Mouse (Mus musculus): Measurements from ENCODE around the gene Abcc10.

Abcc10 gene

DNA sequence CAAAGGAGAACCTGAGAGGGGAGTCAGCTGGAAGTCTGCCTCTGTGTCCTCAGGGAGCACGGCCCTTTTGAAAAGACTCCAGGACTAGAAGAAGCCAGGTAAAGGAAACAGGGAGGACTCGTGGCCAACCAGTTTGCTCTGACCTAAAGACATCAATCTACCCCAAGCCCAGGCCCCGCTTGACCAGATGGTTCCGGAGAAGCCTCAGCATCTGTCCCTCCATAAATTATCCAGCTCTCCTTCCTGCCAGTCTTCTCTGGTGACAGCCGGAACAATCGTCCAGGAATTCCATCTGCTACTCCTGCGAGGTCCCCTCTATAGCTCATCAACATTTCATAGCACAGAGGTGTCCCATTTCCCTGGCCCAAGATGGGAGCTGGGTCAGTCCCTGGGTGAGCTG, 43.5 kb downstream of the Abcc10 start:
- DNase-seq, result no peak

DNA sequence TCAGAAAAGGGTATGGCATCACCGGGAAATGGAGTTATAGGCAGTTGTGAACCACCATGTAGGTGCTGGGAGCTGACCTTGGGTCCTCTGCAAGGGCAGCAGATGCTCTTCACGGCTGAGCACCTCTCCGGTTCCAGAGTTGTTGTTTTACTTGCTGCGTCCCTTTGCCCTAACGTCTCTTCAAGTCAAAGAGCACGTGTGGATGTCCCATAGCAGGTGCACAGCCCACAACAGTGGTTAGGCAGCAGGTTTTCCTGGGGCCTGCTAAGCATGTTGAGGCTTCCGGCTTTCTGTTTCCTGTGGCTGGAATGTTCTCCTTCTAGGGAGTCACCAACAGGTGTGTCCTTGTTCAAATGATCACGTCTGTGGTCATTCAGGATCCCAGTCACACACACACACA, 44.2 kb downstream of the Abcc10 start:
- no peak for DNase-seq

DNA sequence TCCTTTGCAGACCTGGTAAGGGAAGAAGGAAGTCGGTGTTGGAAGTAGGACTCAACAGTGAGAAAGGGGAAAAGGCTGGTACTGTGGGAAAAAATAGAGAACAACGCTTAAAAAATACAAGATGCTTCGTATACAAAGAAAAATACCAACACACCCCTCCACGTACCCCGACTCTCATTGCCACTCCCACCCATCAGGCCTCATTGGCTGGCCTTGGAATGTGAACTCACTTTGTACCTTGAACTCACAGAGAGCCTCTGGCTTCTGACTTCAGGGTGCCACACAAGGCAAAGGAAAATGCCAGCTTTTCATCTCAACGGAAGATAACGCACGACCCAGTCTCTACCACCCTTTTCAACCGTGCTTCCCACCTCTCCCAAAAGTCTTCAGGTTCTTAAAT, 45.0 kb downstream of the Abcc10 start:
- DNase-seq, result no peak

DNA sequence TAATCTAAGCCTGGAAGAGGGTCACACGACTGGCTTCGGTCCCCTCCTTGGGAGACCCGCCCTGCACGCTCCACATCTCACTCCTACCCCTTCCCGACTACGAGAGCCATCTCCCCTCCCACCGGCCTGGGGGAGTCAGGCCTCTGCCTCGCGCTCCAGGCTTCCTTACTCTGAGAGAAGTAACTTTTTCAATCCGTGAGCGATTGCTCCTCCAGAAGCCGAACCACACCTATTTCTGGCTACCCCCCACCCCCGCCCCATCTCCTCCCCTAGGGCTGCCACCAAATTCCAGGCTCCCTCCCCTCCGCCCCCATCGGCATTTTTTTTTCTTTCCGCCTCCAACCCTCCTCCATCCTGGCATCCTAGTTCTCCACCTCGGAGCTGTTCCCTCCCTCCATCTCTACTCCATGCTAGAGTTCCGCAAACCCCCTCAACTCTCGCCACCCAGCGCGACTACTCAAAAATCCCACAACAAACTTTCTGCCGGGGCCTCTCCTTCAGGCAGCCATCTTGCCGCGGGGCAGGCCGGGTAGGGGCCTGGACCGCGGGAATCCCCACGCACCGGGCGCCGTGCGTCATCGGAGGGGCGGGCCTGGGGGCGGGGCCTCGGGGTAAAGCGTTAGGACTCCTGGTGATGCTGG, 45.5 kb downstream of the Abcc10 start, which contains the start of gene Tjap1:
Gene Tjap1, minus strand, starts transcription at position 544 of the 641 bp plus-strand sequence.
- DNase-seq, result peak; percentile 92

DNA sequence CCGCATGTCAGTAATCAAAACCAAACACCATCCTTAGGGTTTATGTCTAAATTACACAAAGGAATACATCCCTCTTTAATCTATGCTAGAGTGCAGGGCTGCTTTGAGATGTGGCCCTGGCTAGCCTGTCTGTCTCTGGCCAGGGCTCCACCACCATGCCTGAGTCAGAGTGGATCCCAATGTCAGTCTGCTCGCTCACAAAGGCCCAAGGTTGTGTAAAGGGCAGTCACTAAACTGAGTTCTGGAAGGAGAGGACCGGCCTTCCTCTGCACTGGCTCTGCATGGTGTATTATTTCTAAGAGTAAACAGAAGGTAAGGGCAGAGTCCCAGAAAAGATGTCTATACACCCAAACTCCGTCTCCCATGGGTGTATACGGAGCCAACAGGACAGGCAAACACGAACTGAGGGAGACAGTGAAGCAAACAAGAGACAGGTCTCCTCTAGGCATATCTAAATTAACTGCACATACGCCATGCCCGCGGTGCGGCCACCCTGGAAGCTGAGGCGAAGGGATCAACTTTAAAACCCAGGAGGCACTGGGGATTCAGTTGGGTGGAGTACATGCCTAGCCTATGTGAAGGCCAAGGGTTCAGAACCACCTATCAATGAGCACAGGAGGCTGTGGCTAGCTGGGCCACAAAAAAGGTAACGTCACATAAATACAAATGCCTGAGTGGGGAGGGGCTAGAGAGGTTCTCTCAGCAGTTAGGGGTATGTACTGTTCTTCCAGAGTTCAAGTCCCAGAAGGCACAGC, 50.0 kb downstream of the Abcc10 start:
- no peak for DNase-seq

DNA sequence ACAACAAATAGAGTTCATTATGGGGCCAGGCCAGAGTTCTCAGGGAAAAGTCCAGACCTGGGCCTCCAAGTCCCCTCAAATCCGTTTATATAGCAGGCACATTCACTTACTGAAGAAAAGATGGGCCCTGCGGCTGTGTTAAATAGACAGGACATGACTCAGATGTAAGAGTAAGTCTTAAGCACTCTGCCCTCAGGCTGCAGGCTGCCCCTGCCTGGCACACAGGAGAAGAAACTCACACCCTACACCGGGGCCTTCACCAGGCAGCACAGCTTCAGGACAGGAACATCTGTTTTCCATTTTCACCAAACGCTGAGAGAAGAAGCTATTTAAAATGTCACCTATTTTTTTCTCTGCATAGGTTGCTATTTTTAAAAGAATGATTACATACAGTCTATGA, 50.6 kb downstream of the Abcc10 start:
- no peak for DNase-seq

DNA sequence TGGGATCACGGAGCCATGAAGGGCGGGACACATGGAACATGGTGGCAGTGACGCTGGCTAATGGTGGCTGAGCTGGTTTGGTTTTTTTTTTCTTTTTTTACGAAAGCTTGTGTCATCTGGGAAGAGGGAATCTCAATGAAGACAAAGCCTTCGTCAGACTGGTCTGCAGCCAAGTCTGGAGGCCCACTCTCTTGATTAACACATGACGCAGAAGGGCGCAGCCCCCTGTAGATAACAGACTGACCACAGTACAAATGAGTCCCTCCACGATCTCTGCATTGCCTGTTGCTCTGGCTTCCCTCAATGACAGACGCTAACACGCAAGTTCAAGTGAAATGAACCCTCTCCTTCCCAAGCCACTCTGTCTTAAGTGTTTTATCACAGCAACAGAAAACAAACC, 52.6 kb downstream of the Abcc10 start:
- no peak for DNase-seq

DNA sequence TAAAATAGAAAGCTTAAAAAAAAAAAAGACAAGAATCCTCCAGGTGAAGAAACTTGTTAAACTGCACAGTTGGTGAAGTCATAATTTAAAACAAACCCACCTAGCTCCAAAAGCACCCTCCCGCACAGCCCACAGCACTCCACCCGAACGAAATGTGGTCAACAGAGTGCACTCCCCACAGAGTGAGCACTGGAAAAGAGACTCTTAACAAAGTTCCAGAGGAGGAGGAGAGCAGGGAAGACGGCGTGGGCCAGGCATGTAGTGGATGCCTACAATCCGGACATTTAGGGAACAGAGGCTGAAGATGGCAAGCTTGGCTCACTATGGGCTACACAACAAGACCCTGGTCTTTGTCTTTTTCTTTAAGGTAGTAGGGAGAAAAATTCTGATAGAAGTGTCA, 53.1 kb downstream of the Abcc10 start:
- no peak for DNase-seq

DNA sequence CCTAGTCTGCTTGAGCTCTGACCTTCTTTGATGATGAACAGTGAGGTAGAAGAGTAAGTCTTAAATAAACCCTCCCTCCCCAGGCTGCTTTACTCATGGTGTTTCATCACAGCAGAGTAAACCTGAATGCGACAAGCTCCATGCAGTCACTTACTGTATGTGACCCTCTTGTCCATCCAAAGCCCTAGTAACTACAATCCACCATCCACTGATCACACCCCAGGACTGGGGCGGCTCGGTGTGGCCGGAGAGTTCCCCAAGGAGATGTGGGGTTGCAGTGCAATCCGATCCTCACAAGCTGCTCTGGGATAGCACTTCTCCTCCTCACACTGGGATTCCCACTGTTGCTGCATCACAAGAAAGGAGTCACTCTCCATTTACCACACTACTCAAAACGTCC, 53.7 kb downstream of the Abcc10 start:
- no peak for DNase-seq

DNA sequence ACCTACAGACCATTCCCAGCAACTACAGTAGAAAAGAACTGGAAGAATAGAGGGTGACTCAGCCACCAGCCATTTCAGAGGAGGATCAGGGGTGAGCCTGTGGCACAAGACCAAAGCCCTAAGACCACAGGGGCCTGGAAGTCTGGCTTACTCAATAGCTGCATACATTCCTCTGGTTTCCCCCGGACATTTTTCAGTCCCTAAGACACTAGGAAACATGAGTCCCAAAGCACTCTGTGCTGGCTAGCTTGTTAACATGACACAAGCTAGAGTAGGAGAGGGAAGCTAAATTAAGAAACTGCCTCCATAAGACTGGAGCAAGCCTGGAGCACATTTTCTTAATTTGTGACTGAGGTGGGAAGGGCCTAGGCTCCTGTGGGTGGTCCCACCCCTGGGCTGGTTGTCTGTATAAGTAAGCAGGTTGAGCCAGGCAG, 54.3 kb downstream of the Abcc10 start:
- no peak for DNase-seq

DNA sequence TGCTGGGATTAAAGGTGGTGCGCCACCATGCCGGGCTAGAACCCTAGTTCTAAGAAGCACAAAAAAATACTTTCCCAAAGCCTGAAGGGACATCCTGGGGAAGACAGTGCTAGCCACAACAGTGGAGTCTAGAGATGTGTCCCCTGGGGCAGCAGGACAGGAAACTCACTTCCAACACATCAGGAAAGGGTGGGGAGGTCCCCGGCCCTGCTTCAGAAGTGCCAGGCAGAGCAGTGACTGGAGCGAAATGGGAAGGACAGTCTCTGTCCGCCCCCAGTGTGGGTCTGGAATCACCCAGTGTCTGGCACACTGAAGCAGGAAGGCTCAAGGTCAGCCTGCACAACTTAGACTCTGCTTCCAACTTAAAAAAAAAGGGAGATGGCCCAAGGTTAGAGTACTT, 55.5 kb downstream of the Abcc10 start:
- no peak for DNase-seq

DNA sequence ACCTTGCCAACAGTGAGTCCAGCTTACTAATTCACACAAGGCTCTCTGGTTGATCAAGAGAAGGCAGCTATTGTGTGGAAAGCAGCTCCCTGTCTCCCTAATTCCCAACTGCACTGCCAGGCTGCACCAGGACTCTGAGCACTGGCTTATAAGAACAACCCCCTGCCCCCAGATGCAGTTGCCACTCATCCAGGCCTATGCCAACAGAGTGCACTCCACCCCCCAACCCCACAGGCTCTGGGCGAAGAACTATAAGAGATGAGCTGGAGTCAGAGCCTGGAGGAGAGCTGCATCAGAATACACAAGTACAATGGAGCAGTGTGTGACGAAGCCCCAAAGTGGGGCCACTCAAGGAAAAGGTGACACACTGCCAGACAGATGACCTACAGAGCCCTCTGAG, 56.1 kb downstream of the Abcc10 start:
- no peak for DNase-seq

DNA sequence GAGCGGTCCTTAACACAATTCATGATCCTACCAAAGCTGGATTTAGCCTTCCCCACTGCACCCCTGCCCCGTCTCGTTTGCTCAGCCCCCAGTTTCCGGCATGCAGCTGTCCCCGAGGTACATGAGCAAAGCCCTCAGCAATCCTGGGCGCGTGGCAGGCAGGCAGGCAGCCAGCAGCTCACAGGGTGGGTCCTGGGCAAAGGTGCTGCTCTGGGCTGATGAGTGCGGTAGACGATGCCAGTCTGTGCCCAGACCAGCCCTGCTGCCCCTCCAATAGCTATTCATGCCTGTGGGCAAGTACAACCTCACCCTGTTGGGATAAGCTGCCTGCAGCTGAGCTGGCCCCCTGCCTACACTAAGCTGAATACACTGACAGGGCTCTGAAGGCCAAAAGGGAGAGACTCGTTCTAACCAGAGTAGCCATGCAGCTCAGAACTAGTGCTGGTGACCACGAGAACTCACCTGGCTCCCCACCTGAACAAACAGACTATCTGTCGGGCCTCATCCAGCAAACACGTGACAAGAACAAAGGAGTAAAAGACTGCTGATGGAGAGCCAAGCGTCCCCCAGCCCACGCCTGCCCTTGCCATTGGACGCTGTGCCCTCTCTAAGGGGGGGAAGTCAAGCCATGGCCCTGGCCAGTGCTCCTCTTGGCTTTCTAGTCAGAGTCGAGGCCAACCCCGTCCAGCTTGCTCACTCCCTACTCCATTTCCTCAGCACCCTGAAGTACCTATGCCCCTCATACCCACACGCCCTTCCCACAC, 58.2 kb downstream of the Abcc10 start:
- DNase-seq, result no peak

DNA sequence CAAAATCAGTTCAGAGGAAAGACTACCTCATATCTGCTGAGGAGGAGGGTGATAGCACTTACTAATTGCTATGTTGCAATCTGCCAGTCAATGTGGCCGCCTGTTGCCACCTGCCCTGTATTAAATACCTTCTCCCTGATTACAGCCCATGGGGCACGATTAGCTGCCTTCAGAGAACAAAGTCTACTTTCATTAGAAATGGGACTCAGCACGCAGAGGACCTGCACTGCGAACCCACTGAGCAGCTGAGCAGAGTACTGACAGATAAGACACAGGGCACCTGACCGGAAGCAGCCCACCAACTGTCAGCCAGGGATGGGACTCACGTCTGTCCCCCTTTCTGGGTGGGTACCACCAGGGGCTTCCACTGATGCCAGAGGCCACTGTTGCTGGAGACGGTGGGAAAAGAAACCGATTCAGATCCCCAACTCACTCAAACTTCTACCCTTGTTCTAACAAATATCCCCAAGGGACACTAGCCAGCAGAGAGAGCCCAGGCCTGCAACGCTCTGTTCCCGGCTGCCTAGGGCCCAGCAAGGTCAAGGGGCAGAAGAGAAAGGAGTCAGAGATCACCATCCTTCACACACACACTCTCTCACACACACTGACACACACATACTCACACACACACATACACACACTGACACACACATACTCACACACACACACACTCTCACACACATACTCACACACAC, 60.0 kb downstream of the Abcc10 start:
- DNase-seq, result no peak

DNA sequence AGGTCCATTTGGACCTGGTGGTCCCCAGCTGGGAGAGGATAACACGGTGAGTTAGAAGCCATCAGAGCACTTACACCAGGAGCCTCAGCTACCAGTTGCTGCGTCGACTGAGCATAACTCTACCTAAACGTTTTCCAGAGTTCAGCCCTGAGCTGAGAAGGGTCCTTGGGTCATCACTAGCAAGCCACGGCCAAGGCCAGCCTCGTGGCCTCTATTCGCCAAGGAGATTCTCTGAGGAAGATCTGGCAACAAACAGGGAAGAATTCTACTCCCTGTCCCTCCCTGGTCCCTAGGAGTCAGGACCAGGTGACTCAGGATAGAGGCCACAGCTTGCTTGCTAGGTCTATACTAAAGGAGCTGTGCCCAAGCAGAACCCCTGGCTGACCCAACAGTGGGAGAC, 60.6 kb downstream of the Abcc10 start:
- DNase-seq, result no peak

DNA sequence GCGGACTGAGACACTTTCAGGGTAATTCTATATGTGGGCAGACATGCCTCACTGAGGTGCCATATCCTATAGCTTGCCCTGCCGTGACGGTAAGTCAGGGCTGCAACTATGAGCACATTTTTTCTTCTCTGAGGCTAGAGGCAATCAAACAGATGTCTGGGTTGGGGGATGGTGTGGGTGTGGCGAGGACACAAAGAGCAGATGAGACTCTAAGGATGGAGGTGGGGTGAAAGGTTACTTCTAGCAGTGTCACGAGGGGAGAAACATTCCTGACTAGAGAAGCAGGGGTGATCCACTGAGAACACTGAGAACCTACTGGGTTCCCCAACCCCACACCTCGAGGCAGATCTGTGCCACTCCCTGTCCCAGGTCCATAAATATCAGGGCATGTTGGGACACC, 61.2 kb downstream of the Abcc10 start:
- no peak for DNase-seq

DNA sequence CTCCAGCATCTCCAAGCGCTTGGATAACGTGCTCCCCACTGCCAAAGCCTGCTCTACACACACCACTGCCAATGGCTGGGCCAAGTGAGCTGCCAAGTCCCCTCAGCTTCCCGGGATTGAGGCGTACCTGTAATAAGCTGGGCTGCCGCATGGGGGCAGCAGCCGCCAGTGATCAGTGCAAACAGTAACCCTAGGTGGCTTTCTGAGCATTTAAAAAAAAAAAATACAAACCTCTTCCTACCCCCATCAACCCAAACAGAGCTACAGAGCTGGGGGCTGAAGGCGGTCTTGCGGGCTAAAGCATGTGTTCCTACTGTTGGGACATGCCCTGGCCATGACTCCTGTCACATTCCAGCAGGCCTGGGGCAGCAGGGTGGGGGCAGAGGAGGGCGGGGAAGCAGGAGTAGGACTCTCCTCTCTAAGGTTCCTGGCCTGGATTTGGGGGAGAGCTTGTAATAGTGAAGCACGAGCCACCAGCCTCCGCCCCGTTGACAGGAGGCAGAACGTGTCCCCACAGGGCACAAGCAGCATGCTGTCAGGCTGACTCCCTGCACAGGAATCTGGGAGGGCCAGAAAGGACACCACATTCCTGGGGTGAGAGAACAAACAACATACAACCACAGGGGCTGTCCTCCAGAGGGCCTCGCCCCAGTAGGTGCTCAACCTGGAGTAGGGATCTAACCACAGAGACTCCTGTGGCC, 62.1 kb downstream of the Abcc10 start:
- DNase-seq, result peak; percentile 71

DNA sequence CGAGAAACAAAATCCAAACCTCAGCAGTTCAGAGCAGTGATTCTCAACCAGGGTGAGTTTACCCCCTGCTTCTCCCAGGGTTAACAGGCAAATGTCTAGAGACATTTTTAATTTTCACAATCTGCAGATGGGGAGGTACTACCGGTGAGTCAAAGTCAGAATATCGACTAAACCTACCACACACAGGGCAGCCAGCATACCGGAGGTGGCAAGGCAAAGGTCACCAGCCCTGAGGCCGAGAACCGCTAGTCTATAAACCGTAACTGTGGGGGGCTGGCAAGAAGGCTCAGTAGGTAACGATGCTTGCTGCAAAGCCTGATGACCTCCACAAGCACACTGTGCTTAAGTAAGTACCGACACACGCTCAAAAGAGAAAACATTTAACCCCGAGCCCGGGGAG, 62.6 kb downstream of the Abcc10 start:
- no peak for DNase-seq

DNA sequence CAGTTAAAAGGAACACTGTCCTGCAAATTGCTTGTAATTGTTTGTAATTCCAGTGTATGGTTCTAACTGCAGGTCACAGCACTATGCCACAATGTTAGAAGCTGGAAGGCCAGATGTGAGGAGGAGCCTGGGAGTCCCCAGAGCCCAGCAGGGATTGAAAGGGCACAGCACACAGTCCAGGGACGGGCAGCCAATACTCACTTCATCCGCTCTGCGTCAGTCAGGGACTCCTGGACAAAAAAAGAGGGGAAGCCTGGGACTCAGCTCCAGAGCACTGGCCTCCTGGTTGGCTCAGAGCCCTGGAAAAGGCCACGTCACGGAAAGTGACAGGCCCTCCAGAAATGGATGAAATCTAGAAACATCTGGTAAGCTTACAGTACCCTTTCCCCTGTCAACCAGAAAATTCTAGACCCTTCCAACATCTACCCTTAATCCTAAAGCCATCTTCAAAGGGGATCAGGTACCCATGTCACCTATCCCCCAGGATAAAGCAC, 65.9 kb downstream of the Abcc10 start:
- no peak for DNase-seq

DNA sequence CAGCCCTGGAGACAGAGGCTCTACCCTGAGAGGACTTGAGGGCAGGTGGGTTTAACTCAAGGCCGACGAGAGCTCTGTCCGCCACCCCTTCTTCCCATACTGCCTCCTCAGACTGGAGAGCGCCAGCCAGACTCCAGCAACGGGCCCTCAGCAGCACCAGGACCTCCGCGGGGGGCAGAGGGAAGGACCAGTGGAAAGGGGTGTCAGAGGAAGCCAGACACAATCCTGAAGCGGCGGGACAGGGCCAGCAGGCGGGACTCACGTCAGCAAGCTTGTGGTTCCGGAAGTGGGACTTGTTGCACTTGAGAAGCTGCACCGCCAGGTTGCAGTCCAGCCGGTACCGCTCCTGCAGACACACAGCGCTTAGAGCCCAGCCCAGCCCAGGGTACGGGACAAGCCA, 68.5 kb downstream of the Abcc10 start:
- no peak for DNase-seq

DNA sequence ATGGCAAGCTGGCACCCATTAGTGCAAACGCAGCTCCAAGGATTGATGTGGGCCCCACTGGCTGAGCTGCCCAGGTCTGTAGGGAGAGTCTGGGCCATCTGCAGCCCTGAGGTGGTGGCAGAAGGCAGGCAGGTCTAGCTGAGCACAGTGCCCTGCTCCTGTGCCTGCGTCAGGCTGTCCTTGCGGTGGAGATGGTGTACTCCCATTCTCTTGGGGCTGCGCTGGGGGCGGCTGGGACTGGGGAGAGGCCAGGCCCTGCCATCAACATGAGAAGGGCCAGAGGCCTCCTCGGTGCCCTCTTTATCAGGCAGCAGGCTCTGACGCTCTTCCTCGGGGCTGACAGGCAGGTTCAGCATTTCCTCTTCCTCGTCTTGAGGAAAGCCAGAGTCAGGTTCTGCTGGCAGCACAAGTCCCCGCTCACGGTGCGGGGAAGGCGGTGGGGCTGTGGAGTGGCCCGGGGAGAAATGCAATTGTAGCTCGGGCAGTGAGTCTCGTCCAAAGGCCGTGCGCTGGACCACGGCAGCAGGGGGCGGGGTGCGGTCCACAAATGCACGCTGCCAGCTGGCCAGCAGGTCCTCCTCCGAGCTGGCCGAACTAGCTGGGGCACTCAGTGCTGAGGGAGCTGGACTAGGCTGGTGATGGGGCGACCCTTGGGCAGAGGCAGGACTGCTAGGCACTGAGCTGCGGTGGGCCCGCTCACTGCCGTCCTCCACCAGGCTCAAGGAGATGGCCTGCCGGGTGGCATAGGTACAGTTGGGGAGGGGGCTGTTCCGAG, 69.7 kb downstream of the Abcc10 start:
- no peak for DNase-seq

DNA sequence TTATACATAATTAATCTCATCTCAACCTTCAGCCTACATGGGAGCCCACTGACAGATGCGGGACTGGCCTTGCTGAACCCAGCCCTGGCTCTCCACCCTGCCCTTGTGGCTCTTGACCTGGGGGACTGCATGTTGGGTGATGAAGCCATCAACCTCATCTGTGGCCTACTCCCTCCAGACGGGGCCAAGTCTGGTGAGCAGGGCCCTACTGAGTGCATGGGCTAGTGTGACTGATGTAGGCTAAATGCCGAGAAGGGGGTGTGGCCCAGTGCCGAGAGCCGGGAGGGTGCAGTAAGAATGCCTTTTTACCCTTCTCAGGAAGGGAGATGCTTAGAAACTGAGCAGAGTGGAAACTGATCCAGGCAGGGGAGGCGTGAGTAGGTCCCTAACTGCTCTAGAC, 73.0 kb downstream of the Abcc10 start:
- no peak for DNase-seq

All from liver (tissue).